Mouse (Mus musculus) megakaryocyte-erythroid progenitor cell, adult 5-6 weeks (primary cell): ENCODE results near the gene Umad1. TPM values are rescaled to one million over a fixed set of nuclear protein-coding genes. Genes with fewer than 3 reads are reported as not detected.

Source experiments
- ATAC-seq: replicated peaks from 2 replicates; pipeline ENCODE4 v1.8.0; 2016; ENCODE audit warnings: mild to moderate bottlenecking, inconsistent platforms; ENCODE audit not compliant: severe bottlenecking, poor library complexity, low FRiP score, low TSS enrichment
- total RNA-seq, 2 experiments: library from RNA; stranded (forward) in 1 of 2; stranded (reverse) in 1 of 2; fragments of 200-1000, 215-1000 nt in 1 of 2; fragments of >200 nt in 1 of 2; fragmentation: Nextera tagmentation in 1 of 2; gene quantifications; 2 replicates each; pipeline ENCODE4 v1.2.3; 2014 to 2017

Gene Umad1
- total RNA-seq, 2 experiments from 2014 or later = 3.9 to 28.3 TPM

GRCm38 (mm10) chr6:8492248-8492647, 233.2 kb downstream of the Umad1 start:
- ATAC-seq = no peak

GRCm38 (mm10) chr6:8495109-8495826, 236.2 kb downstream of the Umad1 start:
- no peak for ATAC-seq

- ATAC-seq = no peak
These were observed 236.7 kb downstream of the Umad1 start for GRCm38 (mm10) chr6:8495827-8496222.

GRCm38 (mm10) chr6:8497234-8497867, 238.3 kb downstream of the Umad1 start:
- ATAC-seq = no peak

- ATAC-seq = no peak
These were observed 238.8 kb downstream of the Umad1 start for GRCm38 (mm10) chr6:8497868-8498257.

- no peak for ATAC-seq
These were observed 239.9 kb downstream of the Umad1 start for GRCm38 (mm10) chr6:8498961-8499360.

- ATAC-seq = no peak
These were observed 244.9 kb downstream of the Umad1 start for GRCm38 (mm10) chr6:8503953-8504352.

GRCm38 (mm10) chr6:8504521-8505228, 245.6 kb downstream of the Umad1 start:
- ATAC-seq = no peak

- no peak for ATAC-seq
These were observed 247.5 kb downstream of the Umad1 start for GRCm38 (mm10) chr6:8506631-8507030.

Other genes starting within 250 kb of the Umad1 start
- not detected in 2 replicates for gene Col28a1, start 66.7 kb upstream of the Umad1 start, total RNA-seq (2014; fragmentation: Nextera tagmentation)
- gene Col28a1, start 66.7 kb upstream of the Umad1 start, total RNA-seq (2017) = 0.08 TPM in 1 of 2 replicates, not detected in the other
- 31.4 and 33.6 TPM in 2 replicates for gene Mios, start 50.1 kb upstream of the Umad1 start, total RNA-seq (2014; fragmentation: Nextera tagmentation)
- gene Mios, start 50.1 kb upstream of the Umad1 start, total RNA-seq (2017) = 39.2 and 53.4 TPM in 2 replicates
- 118 and 179 TPM in 2 replicates for gene Rpa3, start 115 bp upstream of the Umad1 start, total RNA-seq (2014; fragmentation: Nextera tagmentation)
- 108 and 144 TPM in 2 replicates for gene Rpa3, start 115 bp upstream of the Umad1 start, total RNA-seq (2017)
- 1.6 and 5.8 TPM in 2 replicates for gene Gm45062, start 162 bp downstream of the Umad1 start, total RNA-seq (2014; fragmentation: Nextera tagmentation)
- 8.7 TPM in 1 of 2 replicates, not detected in the other for gene Gm45062, start 162 bp downstream of the Umad1 start, total RNA-seq (2017)